Mouse (Mus musculus) E14TG2a.4 (cell line): ENCODE results near the gene Myo10.

Experiments
- CTCF ChIP-seq: conservative IDR thresholded peaks from 2 replicates; pipeline ENCODE4 v1.5.1; 2014; ENCODE audit warnings: low read length
- POU5F1 ChIP-seq: IDR thresholded peaks from 2 replicates; pipeline ENCODE4 v1.6.1; 2014; ENCODE audit warnings: low read length, borderline replicate concordance

DNA sequence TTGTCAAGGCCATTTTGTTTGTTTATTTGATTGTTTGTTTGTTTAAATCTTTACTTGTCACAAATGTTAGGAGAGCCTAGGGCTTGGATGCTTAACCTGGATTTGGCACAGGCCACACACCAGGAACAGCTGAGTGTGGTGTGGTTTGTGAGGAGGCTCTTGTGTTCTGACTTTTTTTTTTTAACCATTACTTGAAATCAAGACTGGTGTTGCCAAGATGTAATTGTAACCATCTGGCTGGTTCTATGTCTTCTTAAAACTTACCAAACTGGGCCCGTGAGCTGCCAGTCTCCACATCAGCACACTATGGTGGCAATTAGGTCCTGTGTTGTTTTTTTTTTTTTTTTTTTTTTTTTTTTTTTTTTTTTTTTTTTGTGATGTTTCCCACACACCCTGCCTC lies 85.6 kb downstream of the Myo10 start:
- TF ChIP-seq CTCF = no peak
- TF ChIP-seq POU5F1 = no peak
